Mouse (Mus musculus) bone marrow, adult 2 months (tissue): ENCODE measurements around the gene Grin2b.

ENCODE experiments used
- CTCF ChIP-seq: fragments of 200-500 bp; IDR thresholded peaks from 2 replicates; pipeline ENCODE4 v1.5.1; 2011; ENCODE audit warnings: low read length, control low read depth; ENCODE audit not compliant: control insufficient read depth, insufficient read depth
- POLR2A ChIP-seq: fragments of 200-500 bp; IDR thresholded peaks from 2 replicates; pipeline ENCODE4 v1.6.1; 2011; ENCODE audit warnings: low read depth, mild to moderate bottlenecking, control low read depth, low read length, borderline replicate concordance; ENCODE audit not compliant: control insufficient read depth

DNA sequence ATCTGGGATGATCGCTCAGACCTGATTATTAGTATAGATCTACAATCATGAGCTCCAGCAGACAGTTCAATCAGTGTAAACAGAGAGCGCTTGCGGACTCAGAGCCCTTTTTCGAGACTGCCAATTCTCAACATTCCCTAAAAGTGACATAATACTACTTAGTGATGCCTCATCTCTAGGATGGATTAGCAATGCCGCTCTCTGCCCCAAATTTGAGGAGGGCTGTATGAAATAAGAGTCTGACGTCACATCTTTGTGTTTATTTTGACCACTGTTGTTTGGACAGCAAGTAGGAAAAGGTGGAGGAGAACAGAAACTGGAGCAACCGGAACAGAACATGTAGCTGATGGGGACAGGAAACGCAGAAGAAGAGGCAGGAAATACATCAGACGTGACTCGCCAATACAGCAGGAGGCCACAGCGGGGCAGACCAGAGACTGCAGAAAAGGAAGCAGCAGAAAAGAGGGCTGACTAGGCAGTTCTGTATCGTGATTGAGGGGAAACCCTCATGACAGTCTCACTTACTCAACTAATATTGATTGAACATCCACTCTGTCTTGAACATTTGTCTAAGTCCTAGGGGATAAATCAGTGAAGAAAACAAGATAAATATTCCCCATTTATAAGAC, 472.5 kb downstream of the Grin2b start:
- TF ChIP-seq CTCF (no peak), POLR2A (no peak)
